Mouse (Mus musculus): ENCODE data around the gene Ilf3.

- no peak for TF ChIP-seq REST (IDR thresholded peaks at IDR 0.05; ENCODE audit: insufficient read depth, insufficient read length)
- no peak for TF ChIP-seq MYOG (IDR thresholded peaks at IDR 0.05; ENCODE audit: control insufficient read depth in 1 of 3, insufficient read depth in 1 of 3, insufficient read length in 2 of 3, low read depth in 2 of 3)
- TF ChIP-seq POLR2A (IDR thresholded peaks at IDR 0.05; ENCODE audit: insufficient read length, low read depth), result no peak
- TF ChIP-seq USF1 (IDR thresholded peaks at IDR 0.05; ENCODE audit: low read depth), result no peak
- TF ChIP-seq TCF12 (IDR thresholded peaks at IDR 0.05; ENCODE audit: insufficient read depth, poor library complexity, severe bottlenecking), result no peak
- no peak for TF ChIP-seq MAX (IDR thresholded peaks at IDR 0.05; ENCODE audit: low read depth)
- no peak for TF ChIP-seq MYOD1 (IDR thresholded peaks at IDR 0.05; ENCODE audit: control insufficient read depth in 1 of 3, insufficient read length in 2 of 3, low read depth in 2 of 3)
- TF ChIP-seq E2F4 (IDR thresholded peaks at IDR 0.05; ENCODE audit: insufficient read depth), result no peak
- TF ChIP-seq SRF (IDR thresholded peaks at IDR 0.05; ENCODE audit: control insufficient read depth, insufficient read length, low read depth), result no peak
- TF ChIP-seq CEBPB (IDR thresholded peaks at IDR 0.05; ENCODE audit: insufficient read depth, poor library complexity, severe bottlenecking), result no peak
Measured at GRCm38 (mm10) chr9:21435777-21436635, 68.3 kb downstream of the Ilf3 start.

All from myocyte (in vitro differentiated cells).